Mouse (Mus musculus) limb, embryonic 12.5 days (tissue): ENCODE results near the gene Bod1. TPM values are rescaled to one million over a fixed set of nuclear protein-coding genes. Genes with fewer than 3 reads are reported as not detected.
A peak's percentile ranks its signal among the peaks of the same experiment; 100 is the strongest.

Experiments used
- ATAC-seq: fragments of 200-750 bp; cut with Nextera tagmentation; 2 replicates; pipeline ENCODE4 v1.8.0; 2017; ENCODE audit warnings: low read depth, moderate TSS enrichment; ENCODE audit not compliant: insufficient number of reproducible peaks, insufficient read depth, low FRiP score, low TSS enrichment
- H3K27ac ChIP-seq: fragments of 300-500 bp; sonication (generic); 2 replicates; pipeline ENCODE4 v1.5.1; 2016; ENCODE audit warnings: mild to moderate bottlenecking, moderate library complexity
- H3K27me3 ChIP-seq: fragments of 300-500 bp; sonication (generic); 2 replicates; pipeline ENCODE4 v1.6.1; 2016; ENCODE audit warnings: mild to moderate bottlenecking, moderate library complexity
- H3K36me3 ChIP-seq: fragments of 300-500 bp; sonication (generic); 2 replicates; pipeline ENCODE4 v1.6.1; 2016; ENCODE audit warnings: mild to moderate bottlenecking, moderate library complexity
- H3K4me1 ChIP-seq: fragments of 300-500 bp; sonication (generic); replicated peaks from 2 replicates; pipeline ENCODE4 v1.6.1; 2016
- H3K4me2 ChIP-seq: fragments of 300-500 bp; sonication (generic); 2 replicates; pipeline ENCODE4 v1.6.1; 2016; ENCODE audit warnings: mild to moderate bottlenecking, moderate library complexity
- H3K4me3 ChIP-seq: fragments of 300-500 bp; sonication (generic); replicated peaks from 2 replicates; pipeline ENCODE4 v1.5.1; 2016; ENCODE audit warnings: mild to moderate bottlenecking
- H3K9ac ChIP-seq: fragments of 300-500 bp; sonication (generic); replicated peaks from 2 replicates; pipeline ENCODE4 v1.6.1; 2016; ENCODE audit warnings: mild to moderate bottlenecking, moderate library complexity
- H3K9me3 ChIP-seq: fragments of 300-500 bp; sonication (generic); 2 replicates; pipeline ENCODE4 v1.6.1; 2016; ENCODE audit warnings: mild to moderate bottlenecking, moderate library complexity
- WGBS: fragments of 180-500 bp; shearing (Covaris S2); methylation state at CpG from one replicate; pipeline ENCODE4 v1.1.7; 2016; 5-methylcytosine and 5-hydroxymethylcytosine counted together
- polyA plus RNA-seq: library from polyadenylated mRNA; unstranded; fragments of >200 nt; fragmentation: Nextera tagmentation; extraction: Ambion mirVana; gene quantifications from 2 replicates; pipeline ENCODE4 v1.2.1, GENCODE M21; 2016

The Bod1 gene
- polyA plus RNA-seq, 1 experiment from 2014 or later, result 122 TPM

DNA sequence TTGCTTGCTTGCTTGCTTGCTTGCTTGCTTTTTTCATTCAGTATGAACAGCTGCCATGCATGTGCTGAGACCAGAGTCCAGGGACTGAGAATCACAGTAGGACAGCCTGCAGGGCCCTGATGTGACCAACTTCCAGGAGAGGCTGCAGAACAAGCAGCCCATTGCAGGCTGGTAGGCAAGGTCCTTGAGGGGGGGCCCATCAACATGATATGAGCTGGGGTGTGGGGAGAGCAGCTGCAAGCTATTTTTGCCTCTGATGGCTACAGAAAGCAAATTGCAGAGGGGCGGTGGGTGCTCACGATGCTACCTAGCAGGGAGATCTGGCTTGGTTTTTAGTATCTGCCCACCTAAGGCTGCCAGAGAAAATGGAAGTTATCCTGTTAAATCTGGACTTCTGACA lies 21.6 kb upstream of the Bod1 start:
- no peak for ATAC-seq
- Histone ChIP-seq H3K27me3 (no peaks in the 10 kb centered on the region), H3K4me2 (no peak overlapping the region), H3K27ac (no peak overlapping the region), H3K36me3 (no peaks in the 10 kb centered on the region), H3K4me3 (no peak overlapping the region), H3K9me3 (no peaks in the 10 kb centered on the region), H3K4me1 (0 out of 2 replicates have a peak, but pooled peaks cover 7% of the 10 kb centered on the region), H3K9ac (no peak overlapping the region)
- WGBS, result 87% methylated on average over 2 of the region's 2 CpGs

- no peak overlapping the region for H3K9ac ChIP-seq
- no peak overlapping the region for H3K4me2 ChIP-seq
- no peak overlapping the region for H3K27ac ChIP-seq
- H3K4me3 ChIP-seq, result no peak overlapping the region
- H3K36me3 ChIP-seq, result no peaks in the 10 kb centered on the region
- H3K27me3 ChIP-seq, result no peaks in the 10 kb centered on the region
- 55% methylated on average over 4 of the region's 4 CpGs for WGBS
- H3K4me1 ChIP-seq, result 0 out of 2 replicates have a peak, but pooled peaks cover 11% of the 10 kb centered on the region
- no peak for ATAC-seq
- no peaks in the 10 kb centered on the region for H3K9me3 ChIP-seq
Observed at GRCm38 (mm10) chr11:31688956-31689355, 17.3 kb upstream of the Bod1 start.

DNA sequence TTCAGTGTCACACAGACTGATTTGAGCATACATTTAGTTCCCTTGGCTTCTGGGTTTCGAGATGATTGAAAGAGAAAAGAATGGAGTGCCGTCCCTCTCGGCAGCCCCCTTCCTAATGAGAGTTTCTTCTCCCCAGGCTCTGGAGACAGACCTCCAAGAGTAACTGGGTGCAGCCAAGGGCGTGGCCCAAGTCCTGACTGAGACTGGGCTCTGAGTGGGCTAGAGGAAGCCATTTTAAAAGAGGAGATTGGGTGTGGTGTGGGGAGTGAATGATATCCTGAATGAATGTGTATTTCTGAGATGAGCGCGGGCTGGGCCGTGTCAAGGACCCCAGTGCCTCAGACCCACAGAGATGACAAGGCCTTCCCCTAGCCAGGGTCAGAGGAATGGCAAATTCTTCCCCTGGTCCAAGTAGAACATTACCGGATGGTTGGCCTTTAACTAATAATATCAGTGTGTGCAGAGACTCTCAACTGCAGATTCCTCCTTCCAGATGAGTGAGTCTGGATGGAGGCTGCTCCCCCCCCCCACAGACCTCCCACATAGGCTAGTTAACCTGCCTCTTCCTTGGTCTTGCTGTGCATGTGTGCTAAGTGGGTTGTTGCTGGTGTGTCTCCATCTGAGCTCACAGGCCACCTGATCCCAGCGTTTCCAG lies 13.4 kb upstream of the Bod1 start:
- 80% methylated on average over 9 of the region's 9 CpGs for WGBS
- H3K4me1 ChIP-seq, result 0 out of 2 replicates have a peak, but pooled peaks cover 11% of the 10 kb centered on the region
- no peak overlapping the region for H3K4me3 ChIP-seq
- no peaks in the 10 kb centered on the region for H3K27me3 ChIP-seq
- H3K36me3 ChIP-seq, result no peaks in the 10 kb centered on the region
- no peaks in the 10 kb centered on the region for H3K9me3 ChIP-seq
- H3K27ac ChIP-seq, result no peak overlapping the region
- H3K4me2 ChIP-seq, result no peak overlapping the region
- no peak overlapping the region for H3K9ac ChIP-seq
- ATAC-seq, result no peak

- H3K4me3 ChIP-seq, result no peak overlapping the region
- no peak overlapping the region for H3K9ac ChIP-seq
- H3K9me3 ChIP-seq, result no peaks in the 10 kb centered on the region
- WGBS, result 79% methylated on average over 2 of the region's 2 CpGs
- H3K27ac ChIP-seq, result no peak overlapping the region
- 0 out of 2 replicates have a peak, but pooled peaks cover 3% of the 10 kb centered on the region for H3K4me1 ChIP-seq
- H3K36me3 ChIP-seq, result no peaks in the 10 kb centered on the region
- no peaks in the 10 kb centered on the region for H3K27me3 ChIP-seq
- ATAC-seq, result no peak
- no peak overlapping the region for H3K4me2 ChIP-seq
Observed at GRCm38 (mm10) chr11:31684126-31684525, 12.4 kb upstream of the Bod1 start.

- no peaks in the 10 kb centered on the region for H3K9me3 ChIP-seq
- no peaks in the 10 kb centered on the region for H3K27me3 ChIP-seq
- no peak overlapping the region for H3K4me3 ChIP-seq
- no peaks in the 10 kb centered on the region for H3K4me1 ChIP-seq
- no peak overlapping the region for H3K9ac ChIP-seq
- ATAC-seq, result no peak
- 68% methylated on average over 16 of the region's 16 CpGs for WGBS
- H3K27ac ChIP-seq, result no peak overlapping the region
- H3K36me3 ChIP-seq, result no peaks in the 10 kb centered on the region
- H3K4me2 ChIP-seq, result no peak overlapping the region
Observed at GRCm38 (mm10) chr11:31679840-31680381, 8.2 kb upstream of the Bod1 start.

- 82% methylated on average over 5 of the region's 5 CpGs for WGBS
- H3K27me3 ChIP-seq, result no peaks in the 10 kb centered on the region
- H3K36me3 ChIP-seq, result no peaks in the 10 kb centered on the region
- no peak for ATAC-seq
- no peaks in the 10 kb centered on the region for H3K9me3 ChIP-seq
- H3K9ac ChIP-seq, result no peak overlapping the region
- H3K4me1 ChIP-seq, result peaks cover 3% of the 10 kb centered on the region; the same call in 1 of the 2 replicates
- no peak overlapping the region for H3K27ac ChIP-seq
- H3K4me3 ChIP-seq, result no peak overlapping the region
- H3K4me2 ChIP-seq, result no peak overlapping the region
Observed at GRCm38 (mm10) chr11:31677309-31677708, 5.6 kb upstream of the Bod1 start.

DNA sequence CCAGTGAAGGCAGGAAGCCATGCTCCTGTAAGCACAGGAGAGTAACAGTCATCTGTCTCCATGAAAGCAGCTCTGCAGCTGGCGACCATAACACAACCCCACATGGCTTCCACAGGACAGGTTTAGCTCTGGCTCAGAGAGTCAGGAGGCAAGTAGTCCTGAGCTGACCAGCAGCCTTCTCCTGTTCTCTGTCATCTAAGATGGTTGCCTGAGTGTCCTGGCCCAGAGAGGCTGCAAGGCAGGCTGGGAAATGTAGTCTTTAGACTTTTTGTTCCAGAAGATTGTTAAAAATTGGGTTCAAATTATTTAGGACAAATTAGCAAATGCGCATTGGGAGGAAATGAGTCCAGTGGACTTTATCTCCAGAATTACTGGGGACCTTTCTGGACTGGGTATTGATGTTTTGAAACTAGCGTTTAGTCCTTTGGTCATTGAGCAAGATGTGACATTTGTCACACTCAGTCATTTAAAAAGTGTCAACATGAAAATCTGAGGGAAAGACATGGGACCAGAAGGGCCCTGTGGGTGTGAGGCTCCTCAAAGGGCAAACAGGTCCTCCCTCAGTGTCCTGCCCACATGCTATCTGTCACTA lies 5.1 kb upstream of the Bod1 start:
- H3K36me3 ChIP-seq, result no peaks in the 10 kb centered on the region
- no peak overlapping the region for H3K4me2 ChIP-seq
- no peak overlapping the region for H3K4me3 ChIP-seq
- H3K9me3 ChIP-seq, result no peaks in the 10 kb centered on the region
- WGBS, result 80% methylated on average over 3 of the region's 3 CpGs
- ATAC-seq, result no peak
- no peaks in the 10 kb centered on the region for H3K27me3 ChIP-seq
- H3K4me1 ChIP-seq, result peaks cover 5% of the 10 kb centered on the region; the same call in 1 of the 2 replicates
- no peak overlapping the region for H3K27ac ChIP-seq
- no peak overlapping the region for H3K9ac ChIP-seq

DNA sequence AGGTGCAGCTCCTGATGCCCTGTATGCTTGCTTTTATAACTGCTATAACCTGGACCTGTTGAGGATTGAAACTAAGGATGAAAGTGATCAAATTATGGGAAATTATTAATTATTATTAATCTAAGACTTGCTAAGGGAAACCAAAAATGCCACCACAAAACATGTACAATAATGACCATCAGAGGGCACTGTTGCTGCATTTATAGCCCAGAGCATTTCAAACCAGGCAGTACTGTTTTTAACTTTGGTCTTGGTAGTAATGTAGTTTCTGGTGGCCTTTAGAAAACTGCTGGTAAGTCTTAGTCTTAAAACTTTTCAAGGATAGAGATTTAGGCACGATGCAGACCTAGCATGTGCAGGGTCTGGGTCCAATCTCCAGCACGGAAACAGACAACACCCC lies 3.7 kb upstream of the Bod1 start:
- no peaks in the 10 kb centered on the region for H3K36me3 ChIP-seq
- ATAC-seq, result no peak
- H3K4me2 ChIP-seq, result no peak overlapping the region
- H3K27ac ChIP-seq, result no peak overlapping the region
- H3K27me3 ChIP-seq, result no peaks in the 10 kb centered on the region
- peaks cover 9% of the 10 kb centered on the region for H3K4me1 ChIP-seq
- WGBS, result 45% methylated on average over 2 of the region's 2 CpGs
- H3K4me3 ChIP-seq, result no peak overlapping the region
- no peaks in the 10 kb centered on the region for H3K9me3 ChIP-seq
- H3K9ac ChIP-seq, result no peak overlapping the region

DNA sequence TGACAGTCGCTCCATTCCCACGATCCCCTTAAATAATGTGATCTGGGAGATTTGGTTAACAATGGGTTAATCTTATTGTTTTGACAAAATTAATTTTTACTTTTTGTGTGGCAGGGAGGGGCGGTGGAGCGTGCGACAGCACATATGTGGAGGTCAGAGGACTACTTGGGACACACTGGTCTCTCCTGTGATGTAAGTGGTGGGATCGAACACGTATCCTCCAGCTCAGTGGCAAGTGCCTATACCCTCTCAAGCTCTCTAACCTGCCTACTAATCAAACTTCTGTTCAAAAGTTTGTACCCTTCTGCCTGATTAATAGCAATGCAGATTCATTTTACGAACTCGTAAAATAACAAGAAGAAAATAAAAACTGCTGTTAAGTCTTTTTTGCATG lies 482 bp upstream of the Bod1 start:
- WGBS, result 11% methylated on average over 9 of the region's 9 CpGs
- peaks cover 12% of the 10 kb centered on the region for H3K4me1 ChIP-seq
- no peak overlapping the region for H3K27ac ChIP-seq
- H3K4me2 ChIP-seq, result peak overlapping the region; percentile 68
- peaks cover 22% of the 10 kb centered on the region for H3K36me3 ChIP-seq
- H3K4me3 ChIP-seq, result peak overlapping the region; percentile 95
- H3K9me3 ChIP-seq, result no peaks in the 10 kb centered on the region
- no peaks in the 10 kb centered on the region for H3K27me3 ChIP-seq
- ATAC-seq, result peak; percentile 73
- H3K9ac ChIP-seq, result peak overlapping the region; percentile 96

DNA sequence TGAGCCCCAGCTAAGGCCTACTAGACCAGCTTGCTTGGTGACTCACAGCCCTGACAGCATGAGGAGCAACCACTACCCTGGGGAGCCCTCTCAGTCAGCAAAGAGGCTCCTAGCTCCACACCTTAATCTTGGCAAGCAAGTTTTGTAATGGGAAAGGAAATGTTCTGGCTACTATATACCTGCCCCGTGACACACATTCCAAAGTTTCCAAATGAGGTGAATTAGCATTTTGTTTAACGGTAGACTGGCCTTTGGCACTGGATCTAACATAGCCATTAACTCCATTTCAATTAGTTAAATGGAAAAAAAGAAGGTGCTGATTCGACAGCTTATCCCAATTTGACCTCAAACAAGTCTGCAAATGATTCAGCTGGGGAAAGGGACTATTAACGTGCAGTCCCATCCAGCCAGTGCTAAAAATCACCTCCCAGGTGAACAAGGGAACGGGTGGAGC lies 1.2 kb downstream of the Bod1 start:
- H3K27me3 ChIP-seq, result no peaks in the 10 kb centered on the region
- H3K27ac ChIP-seq, result no peak overlapping the region
- H3K4me2 ChIP-seq, result peak overlapping the region; percentile 59
- peaks cover 38% of the 10 kb centered on the region for H3K36me3 ChIP-seq
- no peak for ATAC-seq
- peaks cover 12% of the 10 kb centered on the region for H3K4me1 ChIP-seq
- no peak overlapping the region for H3K9ac ChIP-seq
- H3K4me3 ChIP-seq, result peak overlapping the region; percentile 95
- 66% methylated on average over 5 of the region's 5 CpGs for WGBS
- no peaks in the 10 kb centered on the region for H3K9me3 ChIP-seq

GRCm38 (mm10) chr11:31669172-31669869 lies 2.4 kb downstream of the Bod1 start:
- Histone ChIP-seq H3K9me3 (no peaks in the 10 kb centered on the region), H3K4me1 (peaks cover 12% of the 10 kb centered on the region), H3K9ac (no peak overlapping the region), H3K36me3 (peaks cover 50% of the 10 kb centered on the region), H3K27ac (no peak overlapping the region), H3K4me3 (no peak overlapping the region), H3K27me3 (no peaks in the 10 kb centered on the region), H3K4me2 (no peak overlapping the region)
- no peak for ATAC-seq
- 92% methylated on average over 9 of the region's 9 CpGs for WGBS
